Mouse (Mus musculus) liver, adult 2 months (tissue): ENCODE measurements around the gene Ripor2. TPM values are rescaled to one million over a fixed set of nuclear protein-coding genes. Genes with fewer than 3 reads are reported as not detected.

Experiments used
- DNase-seq: peaks from one replicate; pipeline ENCODE4 v3.0.0-alpha.2; 2011; ENCODE audit warnings: low read depth, low spot score; ENCODE audit errors: extremely low read depth
- H3K27ac ChIP-seq: fragments of 200-500 bp; replicated peaks from 2 replicates; pipeline ENCODE4 v1.5.1; 2012; ENCODE audit warnings: low read depth, mild to moderate bottlenecking, control low read depth, inconsistent platforms, low read length; ENCODE audit not compliant: insufficient read depth
- H3K27me3 ChIP-seq: fragments of 200-500 bp; 2 replicates; pipeline ENCODE4 v1.6.1; 2012; ENCODE audit warnings: mild to moderate bottlenecking, moderate library complexity, low read length, inconsistent platforms; ENCODE audit not compliant: control insufficient read depth, insufficient read depth
- H3K36me3 ChIP-seq: fragments of 200-500 bp; 2 replicates; pipeline ENCODE4 v1.6.1; 2012; ENCODE audit warnings: low read length, inconsistent platforms; ENCODE audit not compliant: control insufficient read depth, insufficient read depth
- H3K4me1 ChIP-seq: fragments of 200-500 bp; 2 replicates; pipeline ENCODE4 v1.6.1; 2011; ENCODE audit warnings: low read length; ENCODE audit not compliant: control insufficient read depth, insufficient read depth
- H3K4me3 ChIP-seq: fragments of 200-500 bp; 2 replicates; pipeline ENCODE4 v1.5.1; 2011; ENCODE audit warnings: low read depth, mild to moderate bottlenecking, control low read depth, low read length, moderate library complexity; ENCODE audit not compliant: insufficient read depth
- H3K79me2 ChIP-seq: fragments of 200-500 bp; 2 replicates; pipeline ENCODE4 v1.6.1; 2012; ENCODE audit warnings: inconsistent platforms, mild to moderate bottlenecking, low read length, moderate library complexity; ENCODE audit not compliant: control insufficient read depth, insufficient read depth
- H3K9ac ChIP-seq: fragments of 200-500 bp; 2 replicates; pipeline ENCODE4 v1.6.1; 2012; ENCODE audit warnings: low read depth, mild to moderate bottlenecking, control low read depth, inconsistent platforms, low read length
- CTCF ChIP-seq: fragments of 200-500 bp; IDR thresholded peaks from 2 replicates; pipeline ENCODE4 v1.5.1; 2011; ENCODE audit warnings: low read depth, low read length, control low read depth
- POLR2A ChIP-seq: fragments of 200-500 bp; IDR thresholded peaks from 2 replicates; pipeline ENCODE4 v1.6.1; 2011; ENCODE audit warnings: low read length, control low read depth; ENCODE audit not compliant: insufficient read depth; ENCODE audit errors: extremely low read depth
- WGBS: fragments of 180-500 bp; shearing (Covaris S2); methylation state at CpG from one replicate; pipeline ENCODE4 v1.1.7; 2018; 5-methylcytosine and 5-hydroxymethylcytosine counted together
- polyA plus RNA-seq: library from polyadenylated mRNA; depleted of rRNA; stranded (reverse); fragments of >200 nt; gene quantifications from 2 replicates; pipeline ENCODE4 v1.2.3, GENCODE M21; 2012
- total RNA-seq: library from RNA; depleted of rRNA; stranded (reverse); fragments of >200 nt; gene quantifications from 2 replicates; pipeline ENCODE4 v1.2.3, GENCODE M21; 2014

The Ripor2 gene
- total and polyA plus RNA-seq, 2 experiments = 0.77 to 2.8 TPM

DNA sequence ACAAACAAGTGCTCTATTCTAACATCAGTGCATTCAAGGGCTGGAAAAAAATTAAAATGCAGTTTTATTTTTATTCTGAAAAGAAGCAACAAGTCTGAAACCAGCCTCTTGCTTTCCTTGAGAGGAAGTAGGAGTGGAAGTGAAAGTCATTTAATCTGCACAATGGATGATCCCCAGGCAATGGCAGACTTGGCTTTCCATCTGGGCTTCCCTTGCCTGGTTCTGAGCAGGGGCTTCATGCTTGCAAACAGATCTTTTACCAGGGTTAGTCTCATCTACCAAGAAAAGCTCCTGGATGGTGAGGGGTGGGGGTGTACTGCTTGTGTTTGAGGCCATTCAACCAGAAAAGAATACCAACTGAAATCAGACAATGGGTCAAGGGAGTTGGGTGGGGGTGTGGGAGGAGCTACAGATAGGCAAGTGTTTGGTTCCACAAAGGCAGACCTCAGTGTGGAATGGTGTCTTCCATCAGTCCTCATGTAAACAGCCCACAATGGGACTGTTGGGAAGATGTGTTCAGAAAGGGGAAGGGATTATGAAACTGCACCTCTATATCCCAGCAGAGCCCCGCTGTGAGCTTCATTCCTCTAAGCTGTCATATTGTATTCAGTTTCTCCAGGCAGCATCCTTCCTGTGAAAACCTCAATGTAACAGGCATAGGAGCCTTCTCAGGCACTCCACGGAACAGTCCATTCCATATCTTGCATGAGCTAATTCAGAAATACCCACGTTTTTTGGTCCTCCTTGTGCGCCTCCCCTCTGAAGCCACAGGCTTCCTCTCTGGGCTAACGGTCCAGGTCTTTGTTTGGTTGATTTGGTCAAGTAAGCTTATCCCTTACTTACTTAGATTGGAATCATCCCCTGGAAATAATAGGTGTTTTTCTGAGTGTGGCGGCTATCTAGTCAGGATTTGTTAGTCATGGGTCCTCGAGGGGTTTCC is 59.8 kb downstream of the Ripor2 start:
- Histone ChIP-seq H3K79me2 (no peaks in the 10 kb centered on the region), H3K4me3 (no peak overlapping the region), H3K27ac (no peak overlapping the region), H3K4me1 (no peaks in the 10 kb centered on the region), H3K36me3 (no peaks in the 10 kb centered on the region), H3K27me3 (peaks cover 3% of the 10 kb centered on the region), H3K9ac (no peak overlapping the region)
- no peak for TF ChIP-seq CTCF
- no peak for TF ChIP-seq POLR2A
- no peak for DNase-seq
- 59% methylated on average over 7 of the region's 7 CpGs for WGBS

DNA sequence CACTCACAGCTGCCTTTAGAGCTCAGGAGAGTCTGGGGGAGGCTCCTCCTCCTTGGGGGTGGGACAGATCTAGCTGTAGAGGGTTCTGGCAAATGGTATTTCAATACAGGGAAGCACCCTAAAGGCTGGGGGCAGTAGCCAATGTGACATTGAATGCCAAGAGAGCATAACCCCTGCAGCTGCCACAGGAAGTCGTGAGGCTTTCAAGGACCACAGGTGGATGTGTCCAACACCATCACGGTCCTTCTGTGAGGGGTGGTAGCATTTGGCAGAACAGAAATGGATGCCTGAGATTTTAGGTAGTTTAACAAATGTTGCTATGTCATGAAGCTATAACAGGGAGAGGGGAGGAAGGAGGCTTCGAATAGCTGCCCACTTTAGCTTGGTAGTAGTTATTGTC is 63.2 kb downstream of the Ripor2 start:
- Histone ChIP-seq H3K36me3 (no peaks in the 10 kb centered on the region), H3K4me3 (no peak overlapping the region), H3K9ac (no peak overlapping the region), H3K4me1 (no peaks in the 10 kb centered on the region), H3K27me3 (no peaks in the 10 kb centered on the region), H3K27ac (no peak overlapping the region), H3K79me2 (no peaks in the 10 kb centered on the region)
- WGBS = 84% methylated on average over 3 of the region's 3 CpGs
- no peak for TF ChIP-seq CTCF
- TF ChIP-seq POLR2A = no peak
- no peak for DNase-seq

DNA sequence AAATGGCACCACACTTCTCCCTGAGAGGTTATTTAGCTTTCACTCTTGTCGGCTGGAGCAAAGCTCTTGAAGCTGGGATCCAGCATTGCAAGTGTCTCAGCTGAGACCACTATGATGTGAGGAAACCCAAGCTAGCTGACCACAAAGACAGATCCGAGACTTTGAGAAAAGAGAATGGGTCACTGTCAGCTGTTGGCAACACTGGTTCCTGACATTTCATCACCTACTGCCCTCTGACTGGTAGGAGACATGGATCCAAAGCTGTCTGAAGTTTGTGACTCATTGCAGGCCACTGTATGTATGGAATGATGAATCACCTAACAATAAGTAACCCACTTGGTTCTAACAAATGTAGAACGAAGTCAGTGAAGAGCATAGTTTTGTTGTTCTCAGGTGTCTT is 64.3 kb downstream of the Ripor2 start:
- WGBS = 85% methylated on average over 3 of the region's 3 CpGs
- Histone ChIP-seq H3K27me3 (no peaks in the 10 kb centered on the region), H3K79me2 (no peaks in the 10 kb centered on the region), H3K4me3 (no peak overlapping the region), H3K36me3 (no peaks in the 10 kb centered on the region), H3K27ac (no peak overlapping the region), H3K4me1 (no peaks in the 10 kb centered on the region), H3K9ac (no peak overlapping the region)
- no peak for TF ChIP-seq CTCF
- no peak for TF ChIP-seq POLR2A
- no peak for DNase-seq

DNA sequence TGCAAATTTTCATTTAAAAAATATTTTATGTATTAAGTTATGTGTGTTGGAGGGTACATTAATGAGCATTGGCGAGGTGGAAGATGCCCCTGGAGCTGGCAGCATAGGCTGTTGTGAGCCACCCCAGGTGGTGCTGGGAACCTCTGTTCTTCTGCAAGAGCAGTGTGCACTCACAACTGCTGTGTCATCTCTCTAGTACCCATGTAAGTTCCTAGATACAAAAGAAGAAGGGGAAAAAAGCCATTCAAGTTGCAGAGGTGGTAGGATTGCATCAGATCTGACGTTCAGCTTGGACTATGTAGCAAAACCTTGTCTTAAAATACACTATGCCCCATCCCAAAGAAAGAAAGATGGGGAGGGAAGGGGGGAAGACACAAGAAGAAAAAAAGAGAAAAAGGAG is 65.5 kb downstream of the Ripor2 start:
- Histone ChIP-seq H3K36me3 (no peaks in the 10 kb centered on the region), H3K9ac (no peak overlapping the region), H3K27me3 (no peaks in the 10 kb centered on the region), H3K27ac (no peak overlapping the region), H3K79me2 (no peaks in the 10 kb centered on the region), H3K4me1 (no peaks in the 10 kb centered on the region), H3K4me3 (no peak overlapping the region)
- no peak for DNase-seq
- WGBS = 81% methylated on average over 2 of the region's 2 CpGs
- TF ChIP-seq POLR2A = no peak
- TF ChIP-seq CTCF = no peak

DNA sequence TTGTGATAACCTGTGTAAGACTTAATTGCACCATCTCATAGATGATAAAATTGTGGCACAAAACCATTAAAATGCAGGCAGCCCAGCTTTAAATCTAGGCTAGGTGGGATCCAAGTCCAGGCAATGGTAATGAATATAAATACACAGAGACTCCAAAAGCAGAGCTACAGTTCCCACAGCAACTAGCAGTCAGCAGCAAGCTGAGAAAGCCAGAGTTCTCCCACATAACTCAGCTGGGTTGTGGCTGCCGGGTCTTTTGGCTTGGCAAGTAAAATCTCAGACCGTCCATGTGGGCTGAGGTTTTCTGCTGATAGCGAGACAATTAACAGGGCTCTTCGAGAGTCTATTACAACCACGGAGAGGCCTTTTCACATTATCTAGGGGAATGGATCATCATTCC is 66.0 kb downstream of the Ripor2 start:
- Histone ChIP-seq H3K27me3 (no peaks in the 10 kb centered on the region), H3K9ac (no peak overlapping the region), H3K36me3 (no peaks in the 10 kb centered on the region), H3K4me3 (no peak overlapping the region), H3K4me1 (no peaks in the 10 kb centered on the region), H3K79me2 (no peaks in the 10 kb centered on the region), H3K27ac (no peak overlapping the region)
- no peak for DNase-seq
- 81% methylated on average over 5 of the region's 5 CpGs for WGBS
- TF ChIP-seq POLR2A = no peak
- TF ChIP-seq CTCF = no peak

DNA sequence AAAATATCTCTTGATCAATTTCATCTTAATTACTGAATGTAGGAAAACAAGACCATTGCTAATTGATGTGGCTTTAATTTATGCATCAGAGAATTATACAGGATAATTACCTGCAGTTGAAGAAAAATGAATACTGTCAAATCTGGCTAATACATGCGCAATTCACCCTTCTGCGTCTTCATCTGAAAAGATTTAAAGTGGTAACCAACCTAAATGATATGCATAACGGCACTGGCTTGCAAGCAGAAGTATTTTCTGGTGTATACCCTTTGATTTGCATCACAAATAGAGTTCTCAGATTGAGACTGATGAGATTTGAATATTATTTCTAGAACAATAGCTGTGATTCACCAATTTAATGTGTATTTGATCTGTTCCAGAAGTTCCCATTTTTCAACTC is 66.7 kb downstream of the Ripor2 start:
- 93% methylated on average over 3 of the region's 3 CpGs for whole genome bisulfite sequencing
- no peak for DNase-seq
- no peak overlapping the region for H3K27ac ChIP-seq
- H3K79me2 ChIP-seq = no peaks in the 10 kb centered on the region
- H3K4me1 ChIP-seq = no peaks in the 10 kb centered on the region
- H3K27me3 ChIP-seq = no peaks in the 10 kb centered on the region
- no peak for TF ChIP-seq CTCF
- TF ChIP-seq POLR2A = no peak
- H3K4me3 ChIP-seq = no peak overlapping the region
- H3K9ac ChIP-seq = no peak overlapping the region
- H3K36me3 ChIP-seq = no peaks in the 10 kb centered on the region
